ENCODE assay signal across 1 mouse cellular context in the genomic region with DNA sequence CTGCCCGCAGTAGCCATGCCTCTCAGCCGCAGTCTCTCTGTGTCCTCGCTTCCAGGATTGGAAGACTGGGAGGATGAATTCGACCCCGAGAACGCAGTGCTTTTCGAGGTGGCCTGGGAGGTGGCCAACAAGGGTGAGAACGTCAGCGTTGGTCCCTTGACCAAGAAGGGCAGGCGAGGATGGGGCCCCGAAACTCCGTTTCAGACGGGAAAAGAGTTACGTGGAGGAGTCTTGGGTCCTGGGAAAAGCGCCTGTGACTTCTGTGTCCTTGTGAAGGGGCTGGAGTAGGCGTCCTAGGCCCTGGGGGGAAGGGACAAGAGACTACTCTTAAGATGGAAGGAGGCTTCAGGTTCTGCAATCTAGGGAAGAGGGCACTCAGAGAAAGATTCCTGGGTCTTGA.
TF ChIP-seq lines count a peak whose summit lies in the region.

No protein-coding gene starts in this region.

TF ChIP-seq in ES-E14, 5 proteins besides CTCF, POLR2A, EP300 and RAD21 (continued from another document):
- TF ChIP-seq HCFC1 (IDR thresholded peaks at IDR 0.05; ENCODE audit: borderline replicate concordance, insufficient read depth, low read length) (no peak), CHD2 (IDR thresholded peaks at IDR 0.05; ENCODE audit: low read depth, low read length) (no peak), ZNF384 (IDR thresholded peaks at IDR 0.05; ENCODE audit: low read depth, low read length) (no peak)
